Mouse (Mus musculus) limb, embryonic 10.5 days (tissue): ENCODE measurements at regions not wholly inside any gene's neighbourhood (a gene's known extent, or its start where the extent isn't known, plus 50 kb on each side); places are given as distances from the start of the nearest gene placed in this dataset.

ENCODE experiments used
- DNase-seq: peaks from one replicate; pipeline ENCODE4 v3.0.0-alpha.2; 2017; ENCODE audit warnings: low spot score
- H3K27ac ChIP-seq: fragments of 300-500 bp; sonication (generic); 2 replicates; pipeline ENCODE4 v1.5.1; 2016; ENCODE audit warnings: mild to moderate bottlenecking
- H3K27me3 ChIP-seq: fragments of 300-500 bp; sonication (generic); 2 replicates; pipeline ENCODE4 v1.6.1; 2016; ENCODE audit warnings: low read depth, mild to moderate bottlenecking; ENCODE audit not compliant: poor library complexity, severe bottlenecking
- H3K36me3 ChIP-seq: fragments of 300-500 bp; sonication (generic); 2 replicates; pipeline ENCODE4 v1.6.1; 2016; ENCODE audit warnings: mild to moderate bottlenecking, moderate library complexity
- H3K4me1 ChIP-seq: fragments of 300-500 bp; sonication (generic); 2 replicates; pipeline ENCODE4 v1.6.1; 2016
- H3K4me3 ChIP-seq: fragments of 300-500 bp; sonication (generic); 2 replicates; pipeline ENCODE4 v1.5.1; 2016; ENCODE audit warnings: mild to moderate bottlenecking, moderate library complexity
- H3K9me3 ChIP-seq: fragments of 300-500 bp; sonication (generic); replicated peaks from 2 replicates; pipeline ENCODE4 v1.6.1; 2016; ENCODE audit warnings: mild to moderate bottlenecking
- WGBS: fragments of 180-500 bp; shearing (Covaris S2); methylation state at CpG from one replicate; pipeline ENCODE4 v1.1.7; 2016; 5-methylcytosine and 5-hydroxymethylcytosine counted together

DNA sequence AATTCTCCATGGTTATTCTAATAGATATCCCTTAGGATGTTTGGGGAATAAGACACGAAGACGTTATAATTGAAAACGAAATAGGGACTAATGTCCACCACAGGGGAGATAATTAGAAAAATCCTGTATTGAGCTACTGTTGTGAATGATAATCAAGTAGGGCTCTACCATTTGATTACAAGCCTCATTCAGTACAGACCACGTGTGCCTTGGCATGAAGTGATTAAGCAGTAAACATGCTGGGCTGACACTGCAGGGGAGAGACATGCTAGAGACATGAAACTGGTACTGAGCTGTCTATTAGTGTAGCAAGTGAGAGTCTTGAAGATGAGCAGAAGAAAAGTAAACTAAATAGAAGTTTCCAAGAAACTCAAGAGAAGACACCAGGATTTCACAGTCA, 797.8 kb downstream of the Efna5 start:
- Histone ChIP-seq H3K9me3 (no peaks in the 10 kb centered on the region), H3K27ac (no peak overlapping the region), H3K4me3 (no peak overlapping the region), H3K36me3 (no peaks in the 10 kb centered on the region), H3K27me3 (no peaks in the 10 kb centered on the region), H3K4me1 (no peaks in the 10 kb centered on the region)
- no peak for DNase-seq
- WGBS, result 81% methylated on average over 4 of the region's 4 CpGs

DNA sequence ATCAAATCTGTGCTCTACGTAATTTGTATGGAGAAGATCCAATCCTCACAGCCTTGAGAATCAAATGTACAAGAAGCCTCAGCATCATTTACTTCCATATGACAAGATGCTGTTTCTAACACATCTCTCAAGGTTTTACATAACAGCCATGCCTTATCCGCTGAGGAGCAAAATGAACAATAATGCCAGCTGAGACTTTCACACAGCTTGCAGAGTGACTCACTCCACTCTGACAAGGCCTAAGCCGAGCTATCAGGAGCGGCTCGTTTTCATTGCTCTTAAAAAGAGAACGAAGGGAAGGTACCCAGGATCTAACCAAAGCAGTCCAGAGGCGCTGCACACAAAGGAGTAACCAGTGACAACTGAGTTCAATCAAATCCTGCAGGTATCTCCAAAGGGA, 803.5 kb downstream of the Efna5 start:
- Histone ChIP-seq H3K4me3 (no peak overlapping the region), H3K36me3 (no peaks in the 10 kb centered on the region), H3K9me3 (no peaks in the 10 kb centered on the region), H3K27me3 (no peaks in the 10 kb centered on the region), H3K4me1 (no peaks in the 10 kb centered on the region), H3K27ac (no peak overlapping the region)
- no peak for DNase-seq
- WGBS, result 87% methylated on average over 7 of the region's 7 CpGs

DNA sequence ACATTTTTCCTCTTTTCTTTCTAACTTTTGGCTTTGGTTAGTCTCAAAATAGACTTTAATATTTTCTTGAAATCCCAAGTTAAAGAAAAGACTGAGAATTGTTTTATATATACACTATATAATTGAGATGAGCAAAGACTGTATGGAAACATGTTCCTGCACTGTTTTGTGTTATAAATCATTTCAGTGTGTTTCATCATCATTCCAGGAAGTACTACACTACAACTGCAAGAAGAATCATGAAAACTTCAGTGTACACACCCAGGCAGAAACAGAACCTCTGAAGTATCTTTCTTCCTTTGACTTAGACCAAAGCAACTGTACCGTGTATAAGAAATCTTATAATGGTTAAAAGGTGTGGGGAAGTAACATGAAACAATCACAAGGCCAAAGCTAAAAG, 816.2 kb downstream of the Efna5 start:
- DNase-seq, result no peak
- H3K27me3 ChIP-seq, result no peaks in the 10 kb centered on the region
- H3K27ac ChIP-seq, result no peak overlapping the region
- H3K9me3 ChIP-seq, result no peaks in the 10 kb centered on the region
- H3K4me1 ChIP-seq, result no peaks in the 10 kb centered on the region
- 96% methylated on average over 1 of the region's 1 CpGs for WGBS
- H3K36me3 ChIP-seq, result no peaks in the 10 kb centered on the region
- H3K4me3 ChIP-seq, result no peak overlapping the region

DNA sequence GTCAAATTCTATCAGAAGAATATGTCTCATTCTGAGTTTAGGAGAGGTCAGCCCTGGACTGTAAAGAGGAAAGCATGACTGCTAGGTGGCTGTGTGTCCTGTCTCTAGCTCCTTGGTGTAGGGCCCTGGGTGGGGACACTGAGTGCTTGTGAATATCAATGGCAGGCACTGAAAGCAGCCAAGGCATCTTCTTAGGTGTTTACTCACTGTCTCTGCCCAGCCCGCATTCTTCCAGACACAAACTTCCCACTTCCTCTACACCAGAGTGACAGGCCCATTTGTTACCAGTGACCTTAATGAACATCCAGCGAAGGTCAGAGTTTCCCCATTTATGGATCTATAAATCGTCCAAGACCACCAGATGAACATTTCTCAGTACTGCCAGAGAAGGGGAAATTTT, 823.1 kb downstream of the Efna5 start:
- H3K4me1 ChIP-seq, result peaks cover 10% of the 10 kb centered on the region
- 21% methylated on average over 3 of the region's 3 CpGs for WGBS
- no peaks in the 10 kb centered on the region for H3K9me3 ChIP-seq
- no peaks in the 10 kb centered on the region for H3K36me3 ChIP-seq
- no peaks in the 10 kb centered on the region for H3K27me3 ChIP-seq
- H3K4me3 ChIP-seq, result no peak overlapping the region
- no peak overlapping the region for H3K27ac ChIP-seq
- DNase-seq, result peak; percentile 32

DNA sequence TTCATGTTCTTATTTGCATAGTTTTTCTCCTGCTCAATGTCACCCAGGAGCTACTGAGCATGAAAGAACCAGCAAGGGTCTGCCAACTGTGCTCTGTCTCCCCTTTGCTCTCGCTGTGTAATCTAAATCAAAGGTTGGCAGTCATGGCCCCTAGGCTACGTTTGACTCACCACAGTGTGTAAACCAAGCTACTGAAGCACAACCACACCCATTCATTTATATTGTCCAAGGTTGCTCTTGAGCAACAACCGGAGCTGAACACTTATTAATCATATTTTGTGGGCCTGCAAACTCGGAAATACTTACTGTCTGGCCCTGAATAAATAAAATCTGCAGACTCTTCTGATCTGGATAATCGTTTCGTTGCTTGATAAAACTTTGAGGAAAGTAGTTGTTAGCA, 826.3 kb downstream of the Efna5 start:
- Histone ChIP-seq H3K36me3 (no peaks in the 10 kb centered on the region), H3K4me1 (peaks cover 10% of the 10 kb centered on the region), H3K4me3 (no peak overlapping the region), H3K27me3 (no peaks in the 10 kb centered on the region), H3K9me3 (no peaks in the 10 kb centered on the region), H3K27ac (no peak overlapping the region)
- 76% methylated on average over 6 of the region's 6 CpGs for WGBS
- DNase-seq, result no peak

DNA sequence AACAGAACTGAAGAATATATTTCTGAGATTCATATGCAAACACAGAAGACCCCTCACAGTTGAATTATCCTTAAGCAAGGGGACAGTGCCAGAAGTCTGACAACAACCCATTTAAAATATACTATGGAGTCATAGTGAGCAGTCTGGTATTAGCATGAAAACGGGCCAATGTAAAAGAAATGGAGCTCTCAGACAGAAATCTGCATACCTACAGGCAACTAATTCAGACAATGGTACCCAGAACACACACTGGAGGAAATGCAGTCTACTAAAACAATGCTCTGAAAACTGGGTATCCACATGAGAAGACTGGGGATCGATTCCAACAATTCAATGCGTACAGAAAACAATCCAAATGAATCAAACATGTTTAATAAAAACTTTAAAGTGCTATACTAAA, 832.1 kb downstream of the Efna5 start:
- H3K9me3 ChIP-seq, result no peaks in the 10 kb centered on the region
- H3K36me3 ChIP-seq, result no peaks in the 10 kb centered on the region
- H3K4me3 ChIP-seq, result no peak overlapping the region
- DNase-seq, result no peak
- H3K27me3 ChIP-seq, result no peaks in the 10 kb centered on the region
- 91% methylated on average over 3 of the region's 3 CpGs for WGBS
- H3K4me1 ChIP-seq, result no peaks in the 10 kb centered on the region
- no peak overlapping the region for H3K27ac ChIP-seq

DNA sequence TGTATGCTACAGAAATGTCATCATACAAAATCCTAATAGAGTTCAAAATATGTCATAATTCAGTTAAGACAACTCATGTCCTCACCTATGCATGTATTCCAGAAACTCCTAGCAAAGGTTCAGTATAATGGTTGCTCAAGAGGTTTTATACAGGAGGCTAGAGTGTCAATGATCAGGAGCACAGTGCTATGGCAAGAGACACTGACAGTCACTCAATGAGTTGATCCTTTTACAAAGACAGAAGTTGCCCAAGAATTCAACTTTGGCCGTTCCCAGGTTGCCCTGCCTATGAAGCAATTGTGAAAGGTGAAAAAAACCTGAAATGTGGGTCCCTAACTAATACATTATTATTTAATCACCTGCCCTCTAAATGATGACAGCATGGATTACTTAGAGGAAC, 850.5 kb downstream of the Efna5 start:
- no peaks in the 10 kb centered on the region for H3K4me1 ChIP-seq
- DNase-seq, result no peak
- no peak overlapping the region for H3K27ac ChIP-seq
- H3K9me3 ChIP-seq, result no peaks in the 10 kb centered on the region
- WGBS, result 68% methylated on average over 1 of the region's 1 CpGs
- no peaks in the 10 kb centered on the region for H3K27me3 ChIP-seq
- no peak overlapping the region for H3K4me3 ChIP-seq
- H3K36me3 ChIP-seq, result no peaks in the 10 kb centered on the region
